Mouse (Mus musculus): ENCODE data around the gene Rcl1. TPM values are rescaled to one million over a fixed set of nuclear protein-coding genes. Genes with fewer than 3 reads are reported as not detected.

Gene Rcl1
- polyA plus RNA-seq, 1 experiment from 2014 or later = 65.4 TPM

DNA sequence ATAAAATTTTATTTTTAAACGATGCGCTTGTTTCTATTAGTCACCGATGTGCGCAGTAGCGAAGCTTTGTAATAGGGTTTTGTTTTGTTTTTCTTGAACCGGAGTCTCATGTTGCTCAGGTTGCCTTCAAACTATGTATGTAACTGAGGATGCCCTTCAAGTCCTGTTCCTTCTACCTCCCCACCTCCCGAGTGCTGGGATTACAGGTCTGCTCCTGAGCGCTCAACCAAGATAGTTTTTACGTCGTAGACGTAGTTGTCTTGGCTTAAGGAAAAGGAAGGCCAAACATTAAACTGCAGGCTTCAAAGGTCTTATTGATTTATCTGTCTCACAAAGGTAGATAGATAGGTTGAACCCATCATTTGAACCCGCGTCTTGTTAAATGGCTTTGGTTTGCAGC, 923 bp downstream of the Rcl1 start:
- no peak overlapping the region for H3K27ac ChIP-seq (ENCODE audit: low read length)
- H3K4me3 ChIP-seq (ENCODE audit: low read length) = peak overlapping the region; percentile 87
- peak overlapping the region; percentile 75 for H3K4me2 ChIP-seq (replicated peaks; ENCODE audit: low read depth, low read length)
- peak overlapping the region; percentile 81 for H3K9ac ChIP-seq (replicated peaks; ENCODE audit: low read length)
- peaks cover 12% of the 10 kb centered on the region for H3K4me1 ChIP-seq (ENCODE audit: insufficient read depth, low read length)
- WGBS = 8% methylated on average over 13 of the region's 13 CpGs
- no peak for ATAC-seq (ENCODE audit: low FRiP score, low TSS enrichment)
- H3K9me3 ChIP-seq (ENCODE audit: low read length) = no peaks in the 10 kb centered on the region
- no peaks in the 10 kb centered on the region for H3K27me3 ChIP-seq (ENCODE audit: insufficient read depth, low read length)
- 0 out of 2 replicates have a peak, but pooled peaks cover 5% of the 10 kb centered on the region for H3K36me3 ChIP-seq (ENCODE audit: insufficient read depth, low read length)

DNA sequence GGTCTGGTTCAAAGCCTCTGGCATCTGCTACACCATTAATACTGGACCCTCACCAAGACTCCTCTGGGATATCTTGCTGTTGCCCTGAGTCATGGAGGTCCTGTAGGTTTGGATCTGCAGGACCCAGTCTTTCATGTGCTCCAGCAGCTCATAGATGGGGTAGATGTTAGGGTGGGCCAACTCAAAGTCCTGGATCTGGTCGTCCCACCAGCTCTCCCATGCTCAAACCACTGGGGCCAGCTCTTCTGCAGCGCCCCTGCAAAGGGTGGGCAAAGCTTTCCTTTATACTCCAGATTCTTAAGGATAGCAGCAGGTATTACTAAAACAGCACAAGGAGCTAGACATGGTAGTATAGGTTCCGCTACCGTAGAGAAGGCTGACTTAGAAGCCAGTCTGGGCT, 4.6 kb downstream of the Rcl1 start:
- Histone ChIP-seq H3K4me3 (ENCODE audit: low read length) (no peak overlapping the region), H3K27me3 (ENCODE audit: insufficient read depth, low read length) (no peaks in the 10 kb centered on the region), H3K9me3 (ENCODE audit: low read length) (no peaks in the 10 kb centered on the region), H3K36me3 (ENCODE audit: insufficient read depth, low read length) (0 out of 2 replicates have a peak, but pooled peaks cover 7% of the 10 kb centered on the region), H3K9ac (replicated peaks; ENCODE audit: low read length) (no peak overlapping the region), H3K4me2 (replicated peaks; ENCODE audit: low read depth, low read length) (no peak overlapping the region), H3K27ac (ENCODE audit: low read length) (no peak overlapping the region), H3K4me1 (ENCODE audit: insufficient read depth, low read length) (peaks cover 6% of the 10 kb centered on the region; the same call in 1 of the 2 replicates)
- ATAC-seq (ENCODE audit: low FRiP score, low TSS enrichment) = no peak
- WGBS = 94% methylated on average over 4 of the region's 4 CpGs

DNA sequence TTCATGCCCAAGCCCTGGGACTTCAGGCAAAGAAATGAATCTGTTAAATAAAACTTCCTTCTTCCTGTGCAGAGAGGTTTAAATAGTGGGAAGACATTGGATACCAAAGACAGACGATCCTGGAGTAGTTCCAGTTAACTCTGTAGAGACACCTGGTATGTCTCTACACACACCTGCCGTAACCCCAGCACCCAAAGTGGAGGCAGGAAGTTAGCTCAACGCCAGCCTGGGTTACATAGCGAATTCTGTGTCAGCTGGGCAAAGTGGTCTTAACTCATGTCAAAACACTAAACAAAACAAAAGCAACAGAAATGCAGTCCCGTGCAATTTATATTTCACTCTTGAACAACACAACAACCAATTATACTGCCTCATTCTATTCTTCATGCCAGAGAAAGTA, 5.1 kb downstream of the Rcl1 start:
- Histone ChIP-seq H3K4me2 (replicated peaks; ENCODE audit: low read depth, low read length) (no peak overlapping the region), H3K27me3 (ENCODE audit: insufficient read depth, low read length) (no peaks in the 10 kb centered on the region), H3K27ac (ENCODE audit: low read length) (no peak overlapping the region), H3K9me3 (ENCODE audit: low read length) (no peaks in the 10 kb centered on the region), H3K36me3 (ENCODE audit: insufficient read depth, low read length) (0 out of 2 replicates have a peak, but pooled peaks cover 7% of the 10 kb centered on the region), H3K9ac (replicated peaks; ENCODE audit: low read length) (no peak overlapping the region), H3K4me3 (ENCODE audit: low read length) (no peak overlapping the region), H3K4me1 (ENCODE audit: insufficient read depth, low read length) (peaks cover 6% of the 10 kb centered on the region; the same call in 1 of the 2 replicates)
- ATAC-seq (ENCODE audit: low FRiP score, low TSS enrichment) = no peak
- WGBS = 81% methylated on average over 5 of the region's 5 CpGs

DNA sequence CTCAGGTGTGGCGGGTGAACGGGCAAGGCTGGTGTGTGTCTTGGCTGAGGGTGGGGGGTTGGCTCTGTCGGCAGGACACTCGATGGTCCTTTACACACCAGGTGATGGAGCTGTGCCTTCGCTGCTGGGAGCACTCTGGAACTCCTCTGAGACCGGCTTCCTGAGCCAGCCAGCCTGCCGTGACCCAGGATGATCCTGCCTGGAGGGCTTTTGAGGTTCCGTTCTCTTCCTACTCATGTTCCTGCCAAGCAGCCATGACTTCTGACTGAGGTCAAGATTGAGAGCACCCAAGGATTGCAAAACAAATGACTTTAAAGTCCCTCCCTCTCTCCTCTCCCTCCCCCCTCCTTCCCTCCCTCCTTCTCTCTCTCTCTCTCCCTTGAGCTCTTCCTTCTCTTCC, 11.5 kb downstream of the Rcl1 start:
- H3K4me1 ChIP-seq (ENCODE audit: insufficient read depth, low read length) = peaks cover 5% of the 10 kb centered on the region; the same call in 1 of the 2 replicates
- 0 out of 2 replicates have a peak, but pooled peaks cover 6% of the 10 kb centered on the region for H3K36me3 ChIP-seq (ENCODE audit: insufficient read depth, low read length)
- 51% methylated on average over 8 of the region's 8 CpGs for WGBS
- 0 out of 2 replicates have a peak, but pooled peaks have one; percentile 49 for ATAC-seq (ENCODE audit: low FRiP score, low TSS enrichment)
- H3K27ac ChIP-seq (ENCODE audit: low read length) = no peak overlapping the region
- H3K27me3 ChIP-seq (ENCODE audit: insufficient read depth, low read length) = no peaks in the 10 kb centered on the region
- H3K9me3 ChIP-seq (ENCODE audit: low read length) = no peaks in the 10 kb centered on the region
- no peak overlapping the region for H3K4me2 ChIP-seq (replicated peaks; ENCODE audit: low read depth, low read length)
- no peak overlapping the region for H3K4me3 ChIP-seq (ENCODE audit: low read length)
- no peak overlapping the region for H3K9ac ChIP-seq (replicated peaks; ENCODE audit: low read length)

DNA sequence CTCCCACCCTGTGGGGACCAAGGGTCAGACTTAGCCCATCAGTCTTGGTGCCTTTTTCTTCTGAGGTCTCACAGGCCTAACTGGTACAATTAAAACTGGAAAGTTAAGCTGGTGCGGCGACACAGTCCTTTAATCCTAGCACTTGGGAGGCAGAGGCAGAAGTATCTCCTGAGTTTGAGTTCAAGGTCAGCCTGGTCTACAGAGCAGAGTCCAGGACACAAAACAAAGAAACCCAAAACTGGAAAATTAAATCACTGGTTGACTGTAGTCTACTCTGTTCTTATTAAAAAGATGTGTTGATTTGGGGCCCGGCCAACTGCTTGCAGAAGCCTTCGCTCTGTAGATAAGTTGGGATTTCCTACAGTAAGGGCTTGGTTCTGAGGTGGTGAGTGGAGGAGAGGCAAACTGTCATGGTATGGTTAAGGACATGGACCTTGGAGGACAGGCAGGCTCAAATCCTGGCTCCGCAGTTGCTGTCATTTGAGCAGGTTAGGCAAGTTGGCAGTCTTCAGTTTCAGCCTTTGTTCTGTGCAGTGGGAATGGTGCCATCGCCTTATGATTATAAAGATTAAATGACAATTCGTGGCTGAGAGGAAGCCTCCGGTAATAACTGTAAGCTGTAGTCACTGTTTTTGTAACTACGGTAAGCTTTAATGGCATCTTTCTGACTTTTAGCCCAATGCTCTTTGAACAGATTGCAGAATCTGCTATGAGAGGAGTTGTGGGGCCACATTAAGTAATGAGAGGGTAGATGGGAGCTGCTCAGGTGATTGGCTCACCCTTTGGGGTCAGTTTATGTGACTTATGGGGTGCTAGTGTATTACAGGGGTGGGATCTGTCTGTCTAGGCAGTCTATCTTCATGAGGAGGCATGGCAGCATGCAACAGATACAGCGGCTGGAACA, 12.8 kb downstream of the Rcl1 start:
- Histone ChIP-seq H3K4me2 (replicated peaks; ENCODE audit: low read depth, low read length) (no peak overlapping the region), H3K9ac (replicated peaks; ENCODE audit: low read length) (no peak overlapping the region), H3K27me3 (ENCODE audit: insufficient read depth, low read length) (no peaks in the 10 kb centered on the region), H3K36me3 (ENCODE audit: insufficient read depth, low read length) (peaks cover 14% of the 10 kb centered on the region), H3K9me3 (ENCODE audit: low read length) (no peaks in the 10 kb centered on the region), H3K4me1 (ENCODE audit: insufficient read depth, low read length) (peaks cover 5% of the 10 kb centered on the region; the same call in 1 of the 2 replicates), H3K27ac (ENCODE audit: low read length) (no peak overlapping the region), H3K4me3 (ENCODE audit: low read length) (no peak overlapping the region)
- WGBS = 94% methylated on average over 10 of the region's 10 CpGs
- no peak for ATAC-seq (ENCODE audit: low FRiP score, low TSS enrichment)

DNA sequence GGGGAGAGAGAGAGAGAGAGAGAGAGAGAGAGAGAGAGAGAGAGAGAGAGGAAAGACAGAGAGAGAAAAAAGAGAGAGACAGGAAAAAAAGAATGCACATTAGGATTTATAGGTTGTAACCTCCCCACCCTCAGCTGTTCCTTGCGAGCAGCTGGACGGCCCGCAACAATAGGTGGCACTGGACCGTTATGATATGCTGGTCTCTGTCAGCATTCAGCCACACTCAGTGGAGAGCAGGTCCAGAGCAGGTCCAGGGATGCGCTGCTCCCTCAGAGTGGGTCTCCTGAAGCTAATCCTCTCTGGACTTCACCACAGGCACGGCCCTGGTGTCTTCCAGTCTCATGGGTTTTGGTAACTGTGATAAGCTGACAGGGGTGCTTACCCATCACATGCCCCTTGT, 15.6 kb downstream of the Rcl1 start:
- H3K27me3 ChIP-seq (ENCODE audit: insufficient read depth, low read length) = no peaks in the 10 kb centered on the region
- WGBS = 80% methylated on average over 6 of the region's 6 CpGs
- no peak overlapping the region for H3K4me3 ChIP-seq (ENCODE audit: low read length)
- H3K9ac ChIP-seq (replicated peaks; ENCODE audit: low read length) = no peak overlapping the region
- H3K36me3 ChIP-seq (ENCODE audit: insufficient read depth, low read length) = peaks cover 17% of the 10 kb centered on the region
- no peak overlapping the region for H3K4me2 ChIP-seq (replicated peaks; ENCODE audit: low read depth, low read length)
- no peak overlapping the region for H3K27ac ChIP-seq (ENCODE audit: low read length)
- ATAC-seq (ENCODE audit: low FRiP score, low TSS enrichment) = no peak
- H3K9me3 ChIP-seq (ENCODE audit: low read length) = no peaks in the 10 kb centered on the region
- H3K4me1 ChIP-seq (ENCODE audit: insufficient read depth, low read length) = peaks cover 5% of the 10 kb centered on the region; the same call in 1 of the 2 replicates

GRCm38 (mm10) chr19:29118196-29118595, 17.0 kb downstream of the Rcl1 start:
- no peak overlapping the region for H3K4me2 ChIP-seq (replicated peaks; ENCODE audit: low read depth, low read length)
- ATAC-seq (ENCODE audit: low FRiP score, low TSS enrichment) = no peak
- no peaks in the 10 kb centered on the region for H3K4me1 ChIP-seq (ENCODE audit: insufficient read depth, low read length)
- 73% methylated on average over 13 of the region's 13 CpGs for WGBS
- no peaks in the 10 kb centered on the region for H3K27me3 ChIP-seq (ENCODE audit: insufficient read depth, low read length)
- H3K36me3 ChIP-seq (ENCODE audit: insufficient read depth, low read length) = peaks cover 17% of the 10 kb centered on the region
- no peak overlapping the region for H3K4me3 ChIP-seq (ENCODE audit: low read length)
- H3K9me3 ChIP-seq (ENCODE audit: low read length) = no peaks in the 10 kb centered on the region
- H3K9ac ChIP-seq (replicated peaks; ENCODE audit: low read length) = no peak overlapping the region
- H3K27ac ChIP-seq (ENCODE audit: low read length) = no peak overlapping the region

DNA sequence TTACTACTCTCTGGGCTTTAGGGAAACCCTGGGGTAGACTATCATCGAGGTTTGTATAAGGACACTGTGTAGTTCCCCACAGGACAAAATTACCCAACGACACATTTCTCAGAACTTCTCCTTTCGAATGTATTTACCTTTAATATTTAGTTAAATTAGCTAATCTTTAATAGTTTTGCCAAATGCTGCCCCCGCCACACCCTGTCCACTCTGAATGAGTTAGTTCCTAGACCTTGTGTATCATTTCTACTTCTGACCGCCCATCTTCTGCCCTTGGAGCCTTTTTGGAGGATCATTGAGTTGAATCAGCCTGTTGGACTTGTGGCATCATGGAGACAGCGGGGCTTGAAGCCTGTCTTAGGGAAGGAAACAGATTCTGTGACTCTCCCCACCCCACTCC, 19.1 kb downstream of the Rcl1 start:
- H3K36me3 ChIP-seq (ENCODE audit: insufficient read depth, low read length) = peaks cover 22% of the 10 kb centered on the region
- H3K4me2 ChIP-seq (replicated peaks; ENCODE audit: low read depth, low read length) = no peak overlapping the region
- WGBS = 84% methylated on average over 6 of the region's 6 CpGs
- no peak overlapping the region for H3K9ac ChIP-seq (replicated peaks; ENCODE audit: low read length)
- no peak for ATAC-seq (ENCODE audit: low FRiP score, low TSS enrichment)
- H3K27ac ChIP-seq (ENCODE audit: low read length) = no peak overlapping the region
- no peaks in the 10 kb centered on the region for H3K9me3 ChIP-seq (ENCODE audit: low read length)
- H3K4me3 ChIP-seq (ENCODE audit: low read length) = no peak overlapping the region
- no peaks in the 10 kb centered on the region for H3K4me1 ChIP-seq (ENCODE audit: insufficient read depth, low read length)
- no peaks in the 10 kb centered on the region for H3K27me3 ChIP-seq (ENCODE audit: insufficient read depth, low read length)

GRCm38 (mm10) chr19:29121394-29121793, 20.2 kb downstream of the Rcl1 start:
- Histone ChIP-seq H3K36me3 (ENCODE audit: insufficient read depth, low read length) (peaks cover 27% of the 10 kb centered on the region), H3K27me3 (ENCODE audit: insufficient read depth, low read length) (no peaks in the 10 kb centered on the region), H3K4me3 (ENCODE audit: low read length) (no peak overlapping the region), H3K4me2 (replicated peaks; ENCODE audit: low read depth, low read length) (no peak overlapping the region), H3K9me3 (ENCODE audit: low read length) (no peaks in the 10 kb centered on the region), H3K9ac (replicated peaks; ENCODE audit: low read length) (no peak overlapping the region), H3K4me1 (ENCODE audit: insufficient read depth, low read length) (no peaks in the 10 kb centered on the region), H3K27ac (ENCODE audit: low read length) (no peak overlapping the region)
- 40% methylated on average over 9 of the region's 9 CpGs for WGBS
- ATAC-seq (ENCODE audit: low FRiP score, low TSS enrichment) = no peak

All from kidney, embryonic 16.5 days (tissue).